Comparison of ENCODE assay signal across 27 mouse cellular contexts in genomic region chr2:38817487-38817886, GRCm38 (mm10).
"Had no signal": no experiment of that assay in that cellular context is flagged by ENCODE, and none has a peak within 500 bp of the region (broad histone marks: within the 10 kb centered on the region; RNA-seq: fewer than 3 reads in every experiment).

No protein-coding gene starts in this region.

- H3K27me3 ChIP-seq: heart, embryonic 13.5 days; heart, embryonic 15.5 days; hindbrain, embryonic 13.5 days; hindbrain, embryonic 15.5 days; kidney, embryonic 15.5 days; limb, embryonic 13.5 days; limb, embryonic 15.5 days; liver, embryonic 12.5 days had no signal

- H3K9ac ChIP-seq: heart, embryonic 13.5 days; heart, embryonic 15.5 days; hindbrain, embryonic 13.5 days; hindbrain, embryonic 15.5 days; kidney, embryonic 15.5 days; limb, embryonic 13.5 days; limb, embryonic 15.5 days; liver, embryonic 12.5 days; liver, embryonic 14.5 days had no signal

- H3K27ac ChIP-seq: heart, adult 2 months; heart, embryonic 13.5 days; heart, embryonic 15.5 days; hindbrain, embryonic 13.5 days; hindbrain, embryonic 15.5 days; hindbrain, postnatal 0 days; kidney, embryonic 15.5 days; kidney, postnatal 0 days; layer of hippocampus, adult 2 months; left cerebral cortex, adult 2 months; limb, embryonic 13.5 days; limb, embryonic 15.5 days; liver, embryonic 12.5 days; liver, embryonic 14.5 days had no signal

- H3K9me3 ChIP-seq: heart, embryonic 13.5 days; heart, embryonic 15.5 days; hindbrain, embryonic 13.5 days; hindbrain, embryonic 15.5 days; kidney, embryonic 15.5 days; limb, embryonic 13.5 days; limb, embryonic 15.5 days; liver, embryonic 12.5 days had no signal

- H3K4me3 ChIP-seq: heart, adult 2 months; heart, embryonic 13.5 days; heart, embryonic 15.5 days; hindbrain, embryonic 13.5 days; hindbrain, embryonic 15.5 days; kidney, embryonic 15.5 days; layer of hippocampus, adult 2 months; left cerebral cortex, adult 2 months; limb, embryonic 13.5 days; limb, embryonic 15.5 days; liver, embryonic 12.5 days had no signal

- H3K4me1 ChIP-seq: heart, embryonic 13.5 days; heart, embryonic 15.5 days; hindbrain, embryonic 13.5 days; hindbrain, embryonic 15.5 days; kidney, embryonic 15.5 days; limb, embryonic 13.5 days; limb, embryonic 15.5 days; liver, embryonic 12.5 days had no signal

- DNase-seq: gastrocnemius, postnatal 14 days; gastrocnemius, postnatal 36 days; heart, adult 11 months; heart, adult 2 months; heart, postnatal 14 days; heart, postnatal 36 days; kidney, adult 11 months; kidney, adult 2 months; kidney, adult 9 months; kidney, postnatal 25 days; kidney, postnatal 4 days; left cerebral cortex, postnatal 4 days had no signal

- H3K36me3 ChIP-seq: heart, embryonic 13.5 days; heart, embryonic 15.5 days; hindbrain, embryonic 13.5 days; hindbrain, embryonic 15.5 days; kidney, embryonic 15.5 days; limb, embryonic 13.5 days; limb, embryonic 15.5 days; liver, embryonic 12.5 days had no signal

- ATAC-seq: hindbrain, postnatal 0 days; intestine, embryonic 16.5 days; liver, embryonic 12.5 days had no signal

- H3K4me2 ChIP-seq: heart, embryonic 11.5 days; heart, embryonic 13.5 days; heart, embryonic 15.5 days; hindbrain, embryonic 13.5 days; hindbrain, embryonic 15.5 days; kidney, embryonic 15.5 days; limb, embryonic 13.5 days; limb, embryonic 15.5 days; liver, embryonic 12.5 days had no signal
